Mouse (Mus musculus) heart, postnatal 0 days (tissue): ENCODE measurements around the gene Grm1.

ENCODE experiments used
- CTCF ChIP-seq: IDR thresholded peaks from 2 replicates; pipeline ENCODE4 v1.5.1; 2016; ENCODE audit warnings: antibody characterized with exemption, control low read depth, low read depth
- EP300 ChIP-seq: IDR thresholded peaks from 2 replicates; pipeline ENCODE4 v1.6.1; 2016; ENCODE audit warnings: antibody characterized with exemption, low read depth

DNA sequence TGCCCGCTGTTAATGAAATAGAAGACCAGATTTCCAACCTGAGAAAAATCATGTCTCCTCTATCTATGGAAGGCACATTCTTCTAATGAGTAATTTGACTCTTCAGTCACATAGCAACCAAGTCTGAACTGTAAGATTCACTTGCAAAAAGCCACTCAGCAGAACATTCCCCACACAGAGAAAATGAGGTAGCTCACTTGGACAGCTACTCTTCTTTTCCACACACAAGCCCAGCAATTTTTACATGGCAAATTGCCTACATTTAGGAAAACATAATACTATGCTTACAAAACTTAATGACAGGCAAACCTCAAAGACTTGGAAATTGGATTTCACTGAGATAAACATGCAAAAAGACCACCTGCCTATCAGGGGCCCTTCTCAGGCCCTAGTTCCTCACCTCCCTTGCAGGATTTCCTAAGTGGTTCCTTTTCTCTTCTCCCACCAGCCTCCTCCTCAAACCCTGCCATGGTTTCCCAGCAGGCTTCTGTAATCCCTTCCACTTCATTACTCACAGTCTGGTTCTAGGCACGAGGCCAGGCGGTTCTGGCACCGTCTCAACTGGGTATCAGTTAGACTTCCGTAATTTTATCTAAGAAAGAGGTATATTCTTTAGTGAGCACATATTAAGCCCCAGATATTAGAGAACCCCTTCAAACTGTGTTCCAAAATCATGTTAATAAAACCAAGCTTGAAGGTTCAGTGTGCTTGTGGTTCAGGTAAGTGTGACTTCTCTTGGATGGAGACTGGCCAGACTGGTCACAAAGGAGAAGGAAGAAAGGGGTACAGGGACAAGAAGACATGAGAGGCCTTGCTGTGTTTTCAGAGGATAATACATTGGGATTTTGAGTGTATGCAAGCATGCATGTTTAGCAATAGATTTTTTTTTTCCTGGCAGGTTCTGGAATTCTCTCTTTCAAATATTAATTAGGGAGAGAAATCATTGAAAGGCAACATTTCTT, 269.1 kb downstream of the Grm1 start:
- TF ChIP-seq CTCF (no peak), EP300 (no peak)
